Mouse (Mus musculus) cortical plate, adult 2 months (tissue): ENCODE measurements around the gene Rpl23.

Source experiments
- CTCF ChIP-seq: fragments of 200-500 bp; IDR thresholded peaks from 2 replicates; pipeline ENCODE4 v1.5.1; 2011; ENCODE audit warnings: mild to moderate bottlenecking, control low read depth, low read length; ENCODE audit not compliant: insufficient read depth; ENCODE audit errors: extremely low read depth
- POLR2A ChIP-seq: fragments of 200-500 bp; IDR thresholded peaks from 2 replicates; pipeline ENCODE4 v1.6.1; 2011; ENCODE audit warnings: mild to moderate bottlenecking, low read length, control low read depth; ENCODE audit not compliant: insufficient read depth; ENCODE audit errors: extremely low read depth

GRCm38 (mm10) chr11:97819923-97820322, 37.7 kb upstream of the Rpl23 start:
- TF ChIP-seq POLR2A = no peak
- TF ChIP-seq CTCF = no peak
